Mouse (Mus musculus): ENCODE measurements around the gene Sntg2. TPM values are rescaled to one million over a fixed set of nuclear protein-coding genes. Genes with fewer than 3 reads are reported as not detected.

The Sntg2 gene
- polyA plus RNA-seq (2015; fragmentation: Nextera tagmentation; extraction: Ambion mirVana): 4.4 and 6.2 TPM in 2 replicates

DNA sequence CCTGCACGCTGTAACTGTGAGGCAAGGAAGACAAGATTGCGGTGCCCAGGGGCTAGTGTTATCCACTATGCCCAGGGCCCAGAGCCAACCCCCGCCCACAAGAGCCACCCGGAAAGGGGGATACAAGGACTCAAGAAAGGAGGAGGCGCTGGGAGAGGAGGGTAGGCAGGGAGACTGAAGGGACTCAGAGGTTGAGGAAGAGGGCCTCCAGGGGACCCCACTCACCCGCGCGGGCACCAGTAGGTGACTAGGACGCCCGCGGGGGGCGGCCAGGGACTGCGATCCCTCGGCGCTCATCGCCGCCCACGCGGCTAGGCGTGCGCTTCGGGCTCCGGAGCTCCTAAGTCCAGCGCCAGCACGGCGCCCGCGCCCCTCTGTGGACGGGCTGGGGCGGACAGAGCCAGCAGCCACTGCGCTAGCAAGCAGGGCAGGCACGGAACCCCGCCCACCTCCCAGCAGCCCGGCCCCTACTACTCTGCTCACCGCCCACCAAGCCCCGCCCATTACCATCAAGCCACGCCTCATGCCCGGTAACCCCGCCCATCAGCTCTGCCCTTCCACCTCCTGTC lies at the start of gene Sntg2:
Gene Sntg2, minus strand, starts transcription at position 443 of the 569 bp plus-strand sequence.
- Histone ChIP-seq H3K4me2 (ENCODE audit: low read length) (peak within 1 kb of the TSS; percentile 88), H3K9me3 (ENCODE audit: control insufficient read depth, low read length) (no peaks in the 10 kb centered on the region), H3K27ac (ENCODE audit: low read depth, low read length) (no peak within 1 kb of the TSS; the same call in 1 of the 2 replicates), H3K9ac (ENCODE audit: low read depth, low read length) (peak within 1 kb of the TSS; percentile 81), H3K36me3 (ENCODE audit: control insufficient read depth, insufficient read depth, low read length) (no peaks in the 10 kb centered on the region), H3K4me1 (ENCODE audit: control insufficient read depth, insufficient read depth, low read depth, low read length) (peaks cover 3% of the 10 kb centered on the region; the same call in 1 of the 2 replicates), H3K4me3 (ENCODE audit: low read length) (peak within 1 kb of the TSS; percentile 73), H3K27me3 (replicated peaks; ENCODE audit: control insufficient read depth, insufficient read depth, low read length) (no peaks in the 10 kb centered on the region)
- peak; percentile 98 for ATAC-seq
- under 1% methylated on average over 32 of the region's 39 CpGs for WGBS

DNA sequence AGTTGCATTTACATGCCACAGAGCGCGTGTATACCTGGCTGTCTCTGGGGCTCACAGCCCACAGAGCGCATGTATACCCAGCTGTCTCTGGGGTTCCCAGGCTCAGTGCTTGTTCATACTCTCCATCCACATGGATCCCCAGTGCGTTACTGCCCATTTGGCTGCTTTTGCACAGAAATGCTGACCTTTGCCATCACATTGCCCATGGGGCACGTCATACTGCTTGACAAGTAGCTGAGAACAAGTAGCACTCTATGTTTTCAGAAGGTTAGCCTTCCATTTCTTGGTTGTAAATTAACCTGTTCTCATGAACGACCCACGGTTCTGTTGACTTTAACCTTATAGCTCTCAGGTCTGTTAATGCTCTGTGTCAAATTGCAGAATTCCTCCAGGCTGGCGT lies 43.4 kb upstream of the Sntg2 start:
- WGBS: 87% methylated on average over 8 of the region's 8 CpGs
- no peaks in the 10 kb centered on the region for H3K9me3 ChIP-seq (ENCODE audit: control insufficient read depth, low read length)
- no peak overlapping the region for H3K9ac ChIP-seq (ENCODE audit: low read depth, low read length)
- no peak overlapping the region for H3K4me3 ChIP-seq (ENCODE audit: low read length)
- no peak overlapping the region for H3K4me2 ChIP-seq (ENCODE audit: low read length)
- H3K36me3 ChIP-seq (ENCODE audit: control insufficient read depth, insufficient read depth, low read length): no peaks in the 10 kb centered on the region
- no peaks in the 10 kb centered on the region for H3K27me3 ChIP-seq (replicated peaks; ENCODE audit: control insufficient read depth, insufficient read depth, low read length)
- H3K4me1 ChIP-seq (ENCODE audit: control insufficient read depth, insufficient read depth, low read depth, low read length): no peaks in the 10 kb centered on the region
- ATAC-seq: no peak
- H3K27ac ChIP-seq (ENCODE audit: low read depth, low read length): no peak overlapping the region

DNA sequence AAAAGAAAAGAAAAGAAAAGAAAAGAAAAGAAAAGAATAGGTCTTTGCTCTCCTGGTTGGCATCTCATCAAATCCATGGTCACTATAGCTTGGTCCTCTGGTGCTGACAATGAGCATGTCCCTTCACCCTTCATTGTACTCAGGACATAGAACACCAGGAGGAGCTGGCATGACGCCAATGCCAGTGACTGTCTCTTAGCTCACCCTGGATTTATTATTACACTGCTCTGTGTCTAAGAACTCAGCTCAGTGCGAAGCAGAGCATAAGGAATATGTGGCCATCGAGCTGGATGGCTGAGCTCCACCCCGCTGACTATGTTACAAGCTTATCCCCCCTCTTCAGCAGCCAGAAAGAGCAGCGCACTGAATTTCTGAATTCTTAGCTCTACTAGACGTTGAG lies 42.8 kb upstream of the Sntg2 start:
- WGBS: 65% methylated on average over 6 of the region's 6 CpGs
- H3K9ac ChIP-seq (ENCODE audit: low read depth, low read length): no peak overlapping the region
- no peak overlapping the region for H3K4me3 ChIP-seq (ENCODE audit: low read length)
- H3K27me3 ChIP-seq (replicated peaks; ENCODE audit: control insufficient read depth, insufficient read depth, low read length): no peaks in the 10 kb centered on the region
- H3K4me2 ChIP-seq (ENCODE audit: low read length): no peak overlapping the region
- no peak overlapping the region for H3K27ac ChIP-seq (ENCODE audit: low read depth, low read length)
- no peak for ATAC-seq
- no peaks in the 10 kb centered on the region for H3K9me3 ChIP-seq (ENCODE audit: control insufficient read depth, low read length)
- H3K4me1 ChIP-seq (ENCODE audit: control insufficient read depth, insufficient read depth, low read depth, low read length): no peaks in the 10 kb centered on the region
- no peaks in the 10 kb centered on the region for H3K36me3 ChIP-seq (ENCODE audit: control insufficient read depth, insufficient read depth, low read length)

DNA sequence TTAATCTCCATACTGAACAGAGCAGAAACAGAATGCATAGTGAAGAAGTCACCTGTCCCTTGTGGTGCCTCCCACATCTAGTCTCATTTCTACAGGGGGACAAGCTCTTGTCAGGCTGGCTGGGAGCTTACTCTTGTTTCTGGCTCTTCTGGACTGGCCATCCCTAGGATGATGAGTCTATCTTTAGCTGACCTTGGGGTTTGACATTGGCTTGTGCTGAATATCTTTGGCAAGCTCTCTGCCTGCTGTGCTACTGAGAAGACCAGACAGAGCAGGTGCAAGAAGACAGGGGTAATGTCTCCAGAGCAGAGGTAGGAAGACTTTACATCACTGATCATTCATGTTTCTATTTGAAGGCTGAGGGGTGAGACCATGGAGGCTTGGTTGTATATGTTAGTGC lies 29.5 kb upstream of the Sntg2 start:
- Histone ChIP-seq H3K4me1 (ENCODE audit: control insufficient read depth, insufficient read depth, low read depth, low read length) (no peaks in the 10 kb centered on the region), H3K9ac (ENCODE audit: low read depth, low read length) (no peak overlapping the region), H3K27me3 (replicated peaks; ENCODE audit: control insufficient read depth, insufficient read depth, low read length) (no peaks in the 10 kb centered on the region), H3K4me2 (ENCODE audit: low read length) (no peak overlapping the region), H3K4me3 (ENCODE audit: low read length) (no peak overlapping the region), H3K27ac (ENCODE audit: low read depth, low read length) (no peak overlapping the region), H3K36me3 (ENCODE audit: control insufficient read depth, insufficient read depth, low read length) (no peaks in the 10 kb centered on the region), H3K9me3 (ENCODE audit: control insufficient read depth, low read length) (no peaks in the 10 kb centered on the region)
- no peak for ATAC-seq

DNA sequence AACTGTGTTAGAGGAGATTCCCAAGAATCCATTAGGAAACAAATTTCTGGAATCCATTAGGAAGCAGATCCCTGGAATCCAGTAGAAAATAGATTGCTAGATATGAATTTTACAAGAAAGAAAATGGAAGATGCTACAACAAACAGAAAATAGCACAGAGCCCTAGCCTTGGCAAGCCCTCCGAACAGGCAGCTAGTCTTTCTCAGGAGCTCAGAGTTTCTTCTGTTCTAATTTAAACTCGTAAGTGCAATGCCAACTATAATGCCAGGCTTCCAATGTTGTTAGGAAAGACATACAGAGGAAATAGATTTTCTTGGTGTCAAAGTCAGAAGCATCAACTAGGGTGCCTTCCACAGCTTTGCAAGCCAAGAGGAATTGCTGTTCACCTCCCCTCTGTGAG lies 27.4 kb upstream of the Sntg2 start:
- 82% methylated on average over 2 of the region's 2 CpGs for WGBS
- Histone ChIP-seq H3K4me2 (ENCODE audit: low read length) (no peak overlapping the region), H3K9me3 (ENCODE audit: control insufficient read depth, low read length) (no peaks in the 10 kb centered on the region), H3K4me1 (ENCODE audit: control insufficient read depth, insufficient read depth, low read depth, low read length) (no peaks in the 10 kb centered on the region), H3K27ac (ENCODE audit: low read depth, low read length) (no peak overlapping the region), H3K27me3 (replicated peaks; ENCODE audit: control insufficient read depth, insufficient read depth, low read length) (no peaks in the 10 kb centered on the region), H3K4me3 (ENCODE audit: low read length) (no peak overlapping the region), H3K36me3 (ENCODE audit: control insufficient read depth, insufficient read depth, low read length) (no peaks in the 10 kb centered on the region), H3K9ac (ENCODE audit: low read depth, low read length) (no peak overlapping the region)
- ATAC-seq: no peak

DNA sequence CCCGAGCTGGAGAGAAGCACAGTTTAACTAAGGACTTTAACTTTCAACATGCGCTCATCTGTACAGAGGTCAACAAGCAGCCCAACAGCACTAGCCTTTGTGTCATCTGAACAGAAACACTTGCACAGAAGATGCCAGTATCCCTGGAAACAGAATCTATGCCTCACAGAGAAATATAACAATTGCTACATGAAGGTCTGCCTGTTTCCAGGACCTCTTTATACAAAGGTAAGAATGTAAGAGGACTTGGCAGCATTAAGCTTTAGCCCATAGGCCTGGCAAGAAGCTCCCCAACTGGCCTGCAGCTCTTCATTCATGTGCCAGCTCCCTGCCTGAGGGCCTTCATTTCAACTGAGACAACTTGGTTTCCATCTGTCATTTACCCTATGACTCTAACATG lies 26.9 kb upstream of the Sntg2 start:
- H3K4me3 ChIP-seq (ENCODE audit: low read length): no peak overlapping the region
- WGBS: 73% methylated on average over 2 of the region's 2 CpGs
- peak; percentile 87 for ATAC-seq
- H3K9me3 ChIP-seq (ENCODE audit: control insufficient read depth, low read length): no peaks in the 10 kb centered on the region
- no peak overlapping the region for H3K9ac ChIP-seq (ENCODE audit: low read depth, low read length)
- no peak overlapping the region for H3K27ac ChIP-seq (ENCODE audit: low read depth, low read length)
- no peak overlapping the region for H3K4me2 ChIP-seq (ENCODE audit: low read length)
- no peaks in the 10 kb centered on the region for H3K4me1 ChIP-seq (ENCODE audit: control insufficient read depth, insufficient read depth, low read depth, low read length)
- no peaks in the 10 kb centered on the region for H3K36me3 ChIP-seq (ENCODE audit: control insufficient read depth, insufficient read depth, low read length)
- no peaks in the 10 kb centered on the region for H3K27me3 ChIP-seq (replicated peaks; ENCODE audit: control insufficient read depth, insufficient read depth, low read length)

DNA sequence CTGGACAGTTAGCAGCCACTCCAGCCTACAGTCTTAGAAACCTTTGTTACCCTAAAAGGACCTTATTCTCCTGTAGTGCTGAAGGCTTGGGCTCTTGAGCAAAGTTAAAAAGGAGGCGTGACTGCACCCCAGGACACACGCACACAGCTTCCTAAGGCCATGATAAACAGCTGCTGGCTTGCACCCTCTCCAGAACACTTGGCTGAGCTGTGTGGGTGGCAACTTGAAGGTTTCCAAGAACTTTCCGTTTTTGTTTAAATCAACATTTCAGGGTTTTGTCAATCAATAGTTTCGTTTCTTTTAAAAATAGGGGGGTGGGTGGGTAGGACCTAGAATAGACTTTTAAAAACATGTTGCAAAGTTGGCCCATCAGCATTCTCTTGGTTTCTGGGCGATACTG lies 882 bp downstream of the Sntg2 start:
- peak overlapping the region; percentile 81; the same call in 1 of the 2 replicates for H3K9ac ChIP-seq (ENCODE audit: low read depth, low read length)
- 55% methylated on average over 5 of the region's 5 CpGs for WGBS
- H3K27me3 ChIP-seq (replicated peaks; ENCODE audit: control insufficient read depth, insufficient read depth, low read length): no peaks in the 10 kb centered on the region

DNA sequence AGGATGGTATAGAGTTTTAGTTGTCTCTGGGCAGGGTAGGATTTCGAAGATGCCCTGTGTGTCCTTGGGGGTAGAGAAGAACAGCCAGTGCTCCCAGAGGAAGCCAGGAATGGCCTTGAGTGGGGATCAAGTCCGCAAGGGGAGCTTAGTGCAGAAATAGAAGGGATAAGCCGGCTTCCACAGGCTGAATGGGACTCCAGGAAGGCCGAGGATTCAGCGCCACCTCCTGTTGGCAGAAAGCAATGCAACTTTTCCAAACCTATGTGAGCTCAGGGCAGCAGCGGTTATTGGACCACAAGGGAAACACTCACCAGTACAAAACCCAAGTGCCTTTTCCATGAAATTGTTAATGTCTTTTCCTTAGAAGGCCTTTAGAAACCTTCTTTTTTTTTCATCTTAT lies 3.4 kb downstream of the Sntg2 start:
- H3K9me3 ChIP-seq (ENCODE audit: control insufficient read depth, low read length): no peaks in the 10 kb centered on the region
- peak overlapping the region; percentile 23; the same call in 1 of the 2 replicates for H3K4me2 ChIP-seq (ENCODE audit: low read length)
- ATAC-seq: peak; percentile 75
- 6% methylated on average over 6 of the region's 6 CpGs for WGBS
- H3K36me3 ChIP-seq (ENCODE audit: control insufficient read depth, insufficient read depth, low read length): no peaks in the 10 kb centered on the region
- H3K27ac ChIP-seq (ENCODE audit: low read depth, low read length): no peak overlapping the region
- H3K9ac ChIP-seq (ENCODE audit: low read depth, low read length): peak overlapping the region; percentile 52; the same call in 1 of the 2 replicates
- H3K4me1 ChIP-seq (ENCODE audit: control insufficient read depth, insufficient read depth, low read depth, low read length): peaks cover 3% of the 10 kb centered on the region; the same call in 1 of the 2 replicates
- no peaks in the 10 kb centered on the region for H3K27me3 ChIP-seq (replicated peaks; ENCODE audit: control insufficient read depth, insufficient read depth, low read length)
- no peak overlapping the region for H3K4me3 ChIP-seq (ENCODE audit: low read length)

More for the DNA sequence above, 882 bp downstream of the Sntg2 start:
- peak overlapping the region; percentile 88 for H3K4me2 ChIP-seq (ENCODE audit: low read length)
- H3K4me1 ChIP-seq (ENCODE audit: control insufficient read depth, insufficient read depth, low read depth, low read length): peaks cover 3% of the 10 kb centered on the region; the same call in 1 of the 2 replicates
- ATAC-seq: no peak
- no peaks in the 10 kb centered on the region for H3K9me3 ChIP-seq (ENCODE audit: control insufficient read depth, low read length)
- H3K4me3 ChIP-seq (ENCODE audit: low read length): peak overlapping the region; percentile 73
- no peaks in the 10 kb centered on the region for H3K36me3 ChIP-seq (ENCODE audit: control insufficient read depth, insufficient read depth, low read length)
- H3K27ac ChIP-seq (ENCODE audit: low read depth, low read length): no peak overlapping the region

DNA sequence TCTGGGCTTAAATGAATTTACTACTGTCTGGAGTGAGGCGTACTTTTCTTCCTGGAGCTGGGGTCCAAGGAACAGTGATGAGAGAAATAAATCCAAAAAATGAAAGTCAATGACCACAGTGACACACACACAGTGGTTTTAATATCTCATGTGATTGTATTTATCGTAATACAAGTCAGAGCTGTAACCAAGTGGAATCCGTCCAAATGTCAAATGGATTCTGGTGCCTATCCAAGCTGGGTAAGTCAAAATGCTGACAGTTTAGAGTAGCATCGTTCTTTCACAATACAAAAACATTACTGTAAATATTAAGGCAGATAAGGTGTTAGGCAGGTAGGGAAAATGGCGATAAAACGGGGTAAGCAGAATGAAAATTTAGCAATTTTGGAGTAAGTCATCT lies 4.0 kb downstream of the Sntg2 start:
- no peak for ATAC-seq
- Histone ChIP-seq H3K36me3 (ENCODE audit: control insufficient read depth, insufficient read depth, low read length) (no peaks in the 10 kb centered on the region), H3K4me3 (ENCODE audit: low read length) (no peak overlapping the region), H3K4me2 (ENCODE audit: low read length) (no peak overlapping the region), H3K4me1 (ENCODE audit: control insufficient read depth, insufficient read depth, low read depth, low read length) (peaks cover 3% of the 10 kb centered on the region; the same call in 1 of the 2 replicates), H3K27ac (ENCODE audit: low read depth, low read length) (no peak overlapping the region), H3K9ac (ENCODE audit: low read depth, low read length) (no peak overlapping the region), H3K9me3 (ENCODE audit: control insufficient read depth, low read length) (no peaks in the 10 kb centered on the region), H3K27me3 (replicated peaks; ENCODE audit: control insufficient read depth, insufficient read depth, low read length) (no peaks in the 10 kb centered on the region)
- 83% methylated on average over 6 of the region's 6 CpGs for WGBS

Measured in hindbrain, embryonic 16.5 days (tissue).